Mouse (Mus musculus) heart, embryonic 12.5 days (tissue): Measurements from ENCODE around the gene Ptov1. TPM values are rescaled to one million over a fixed set of nuclear protein-coding genes. Genes with fewer than 3 reads are reported as not detected.

Experiments used
- ATAC-seq: fragments of 200-750 bp; cut with Nextera tagmentation; 2 replicates; pipeline ENCODE4 v1.8.0; 2017; ENCODE audit warnings: moderate TSS enrichment, moderate library complexity; ENCODE audit not compliant: insufficient number of reproducible peaks, low FRiP score
- H3K27ac ChIP-seq: fragments of 300-500 bp; sonication (generic); 2 replicates; pipeline ENCODE4 v1.5.1; 2016; ENCODE audit warnings: mild to moderate bottlenecking, moderate library complexity; ENCODE audit not compliant: poor library complexity, severe bottlenecking
- H3K27me3 ChIP-seq: fragments of 300-500 bp; sonication (generic); replicated peaks from 2 replicates; pipeline ENCODE4 v1.6.1; 2016; ENCODE audit warnings: mild to moderate bottlenecking, moderate library complexity
- H3K36me3 ChIP-seq: fragments of 300-500 bp; sonication (generic); 2 replicates; pipeline ENCODE4 v1.6.1; 2016; ENCODE audit warnings: mild to moderate bottlenecking, moderate library complexity
- H3K4me1 ChIP-seq: fragments of 300-500 bp; sonication (generic); replicated peaks from 2 replicates; pipeline ENCODE4 v1.6.1; 2016; ENCODE audit warnings: mild to moderate bottlenecking
- H3K4me2 ChIP-seq: fragments of 300-500 bp; sonication (generic); 2 replicates; pipeline ENCODE4 v1.6.1; 2016; ENCODE audit warnings: mild to moderate bottlenecking, moderate library complexity
- H3K4me3 ChIP-seq: fragments of 300-500 bp; sonication (generic); 2 replicates; pipeline ENCODE4 v1.5.1; 2016; ENCODE audit warnings: mild to moderate bottlenecking
- H3K9ac ChIP-seq: fragments of 300-500 bp; sonication (generic); 2 replicates; pipeline ENCODE4 v1.6.1; 2016; ENCODE audit warnings: mild to moderate bottlenecking, moderate library complexity
- H3K9me3 ChIP-seq: fragments of 300-500 bp; sonication (generic); replicated peaks from 2 replicates; pipeline ENCODE4 v1.6.1; 2016; ENCODE audit warnings: mild to moderate bottlenecking, moderate library complexity
- WGBS: fragments of 180-500 bp; shearing (Covaris S2); methylation state at CpG from one replicate; pipeline ENCODE4 v1.1.7; 2016; 5-methylcytosine and 5-hydroxymethylcytosine counted together
- polyA plus RNA-seq: library from polyadenylated mRNA; unstranded; fragments of >200 nt; fragmentation: Nextera tagmentation; extraction: Ambion mirVana; gene quantifications from 2 replicates; pipeline ENCODE4 v1.2.1, GENCODE M21; 2016

The Ptov1 gene
- polyA plus RNA-seq, 1 experiment from 2014 or later = 321 TPM

- 82% methylated on average over 6 of the region's 6 CpGs for WGBS
- H3K9me3 ChIP-seq = no peaks in the 10 kb centered on the region
- H3K27me3 ChIP-seq = peaks cover 37% of the 10 kb centered on the region
- H3K9ac ChIP-seq = no peak overlapping the region
- H3K4me2 ChIP-seq = no peak overlapping the region
- peaks cover 17% of the 10 kb centered on the region for H3K4me1 ChIP-seq
- ATAC-seq = no peak
- H3K36me3 ChIP-seq = peaks cover 28% of the 10 kb centered on the region
- no peak overlapping the region for H3K4me3 ChIP-seq
- H3K27ac ChIP-seq = no peak overlapping the region
These were observed 31.5 kb downstream of the Ptov1 start for GRCm38 (mm10) chr7:44838073-44838472.

GRCm38 (mm10) chr7:44836423-44837053 is 33.0 kb downstream of the Ptov1 start:
- H3K4me2 ChIP-seq = no peak overlapping the region
- ATAC-seq = no peak
- H3K4me1 ChIP-seq = peaks cover 17% of the 10 kb centered on the region
- H3K36me3 ChIP-seq = peaks cover 20% of the 10 kb centered on the region
- peaks cover 31% of the 10 kb centered on the region for H3K27me3 ChIP-seq
- H3K4me3 ChIP-seq = no peak overlapping the region
- no peak overlapping the region for H3K27ac ChIP-seq
- H3K9ac ChIP-seq = no peak overlapping the region
- 83% methylated on average over 9 of the region's 9 CpGs for WGBS
- no peaks in the 10 kb centered on the region for H3K9me3 ChIP-seq

GRCm38 (mm10) chr7:44836016-44836404 is 33.6 kb downstream of the Ptov1 start:
- Histone ChIP-seq H3K4me1 (peaks cover 19% of the 10 kb centered on the region), H3K27ac (no peak overlapping the region), H3K36me3 (peaks cover 21% of the 10 kb centered on the region), H3K27me3 (peaks cover 26% of the 10 kb centered on the region), H3K9me3 (no peaks in the 10 kb centered on the region), H3K4me3 (no peak overlapping the region), H3K9ac (no peak overlapping the region), H3K4me2 (no peak overlapping the region)
- WGBS = 44% methylated on average over 3 of the region's 3 CpGs
- ATAC-seq = no peak

GRCm38 (mm10) chr7:44835373-44836015 is 34.1 kb downstream of the Ptov1 start:
- 85% methylated on average over 1 of the region's 1 CpGs for WGBS
- H3K4me3 ChIP-seq = no peak overlapping the region

GRCm38 (mm10) chr7:44832763-44833162 is 36.8 kb downstream of the Ptov1 start:
- no peak overlapping the region for H3K27ac ChIP-seq
- H3K4me3 ChIP-seq = no peak overlapping the region
- WGBS = 76% methylated on average over 4 of the region's 4 CpGs
- H3K4me2 ChIP-seq = no peak overlapping the region
- H3K36me3 ChIP-seq = peaks cover 43% of the 10 kb centered on the region
- no peak overlapping the region for H3K9ac ChIP-seq
- H3K4me1 ChIP-seq = 0 out of 2 replicates have a peak, but pooled peaks cover 3% of the 10 kb centered on the region
- no peaks in the 10 kb centered on the region; the same call in 1 of the 2 replicates for H3K27me3 ChIP-seq
- ATAC-seq = no peak
- no peaks in the 10 kb centered on the region for H3K9me3 ChIP-seq

More at GRCm38 (mm10) chr7:44835373-44836015, 34.1 kb downstream of the Ptov1 start:
- Histone ChIP-seq H3K27ac (no peak overlapping the region), H3K4me1 (peaks cover 20% of the 10 kb centered on the region), H3K9me3 (no peaks in the 10 kb centered on the region), H3K36me3 (peaks cover 21% of the 10 kb centered on the region), H3K27me3 (peaks cover 21% of the 10 kb centered on the region), H3K9ac (no peak overlapping the region), H3K4me2 (no peak overlapping the region)
- ATAC-seq = no peak

- 94% methylated on average over 5 of the region's 5 CpGs for WGBS
- H3K36me3 ChIP-seq = peaks cover 43% of the 10 kb centered on the region
These were observed 40.9 kb downstream of the Ptov1 start for GRCm38 (mm10) chr7:44828706-44829105.

GRCm38 (mm10) chr7:44826771-44827170 is 42.8 kb downstream of the Ptov1 start:
- no peak overlapping the region for H3K9ac ChIP-seq
- H3K27ac ChIP-seq = no peak overlapping the region
- H3K4me1 ChIP-seq = peaks cover 46% of the 10 kb centered on the region
- WGBS = 84% methylated on average over 3 of the region's 3 CpGs
- H3K4me3 ChIP-seq = no peak overlapping the region
- no peak overlapping the region for H3K4me2 ChIP-seq
- no peaks in the 10 kb centered on the region for H3K27me3 ChIP-seq
- no peak for ATAC-seq
- peaks cover 41% of the 10 kb centered on the region for H3K36me3 ChIP-seq
- no peaks in the 10 kb centered on the region for H3K9me3 ChIP-seq

More at GRCm38 (mm10) chr7:44828706-44829105, 40.9 kb downstream of the Ptov1 start:
- Histone ChIP-seq H3K27ac (no peak overlapping the region), H3K4me1 (peaks cover 30% of the 10 kb centered on the region), H3K9ac (no peak overlapping the region), H3K9me3 (no peaks in the 10 kb centered on the region), H3K27me3 (no peaks in the 10 kb centered on the region), H3K4me3 (no peak overlapping the region), H3K4me2 (no peak overlapping the region)
- no peak for ATAC-seq

GRCm38 (mm10) chr7:44824872-44825271 is 44.7 kb downstream of the Ptov1 start:
- Histone ChIP-seq H3K4me1 (peaks cover 62% of the 10 kb centered on the region), H3K27me3 (no peaks in the 10 kb centered on the region), H3K4me3 (no peak overlapping the region), H3K27ac (no peak overlapping the region), H3K36me3 (peaks cover 22% of the 10 kb centered on the region), H3K4me2 (no peak overlapping the region), H3K9me3 (no peaks in the 10 kb centered on the region), H3K9ac (no peak overlapping the region)
- ATAC-seq = no peak
- WGBS = 24% methylated on average over 3 of the region's 3 CpGs

- Histone ChIP-seq H3K4me1 (peaks cover 77% of the 10 kb centered on the region), H3K9me3 (no peaks in the 10 kb centered on the region), H3K4me3 (no peak overlapping the region), H3K4me2 (no peak overlapping the region), H3K36me3 (peaks cover 8% of the 10 kb centered on the region), H3K27me3 (no peaks in the 10 kb centered on the region), H3K27ac (no peak overlapping the region), H3K9ac (0 out of 2 replicates have a peak overlapping the region, but pooled peaks have one; percentile 13)
- WGBS = 45% methylated on average over 7 of the region's 7 CpGs
- ATAC-seq = no peak
These were observed 46.2 kb downstream of the Ptov1 start for GRCm38 (mm10) chr7:44823409-44823808.

GRCm38 (mm10) chr7:44821666-44822448 is 47.7 kb downstream of the Ptov1 start:
- WGBS = 81% methylated on average over 7 of the region's 7 CpGs

GRCm38 (mm10) chr7:44820525-44820924 is 49.1 kb downstream of the Ptov1 start:
- no peaks in the 10 kb centered on the region for H3K9me3 ChIP-seq
- H3K9ac ChIP-seq = no peak overlapping the region
- H3K4me2 ChIP-seq = 0 out of 2 replicates have a peak overlapping the region, but pooled peaks have one; percentile 12
- peaks cover 77% of the 10 kb centered on the region for H3K4me1 ChIP-seq
- H3K27me3 ChIP-seq = no peaks in the 10 kb centered on the region
- no peak overlapping the region for H3K27ac ChIP-seq
- 76% methylated on average over 3 of the region's 3 CpGs for WGBS
- H3K4me3 ChIP-seq = no peak overlapping the region
- 0 out of 2 replicates have a peak, but pooled peaks cover 3% of the 10 kb centered on the region for H3K36me3 ChIP-seq
- ATAC-seq = no peak

More at GRCm38 (mm10) chr7:44821666-44822448, 47.7 kb downstream of the Ptov1 start:
- H3K4me3 ChIP-seq = no peak overlapping the region
- H3K9ac ChIP-seq = no peak overlapping the region
- H3K4me1 ChIP-seq = peaks cover 89% of the 10 kb centered on the region
- H3K9me3 ChIP-seq = no peaks in the 10 kb centered on the region
- no peak overlapping the region for H3K4me2 ChIP-seq
- H3K27ac ChIP-seq = no peak overlapping the region
- no peaks in the 10 kb centered on the region for H3K27me3 ChIP-seq
- 0 out of 2 replicates have a peak, but pooled peaks cover 3% of the 10 kb centered on the region for H3K36me3 ChIP-seq
- ATAC-seq = no peak
